Mouse (Mus musculus): ENCODE measurements around the gene Ccer2. TPM values are rescaled to one million over a fixed set of nuclear protein-coding genes. Genes with fewer than 3 reads are reported as not detected.

Gene Ccer2
- polyA plus RNA-seq, 1 experiment from 2014 or later, result 1.5 TPM

- Histone ChIP-seq H3K4me2 (ENCODE audit: low read depth, low read length) (no peak overlapping the region), H3K9me3 (replicated peaks; ENCODE audit: control insufficient read depth, low read length) (no peaks in the 10 kb centered on the region), H3K9ac (replicated peaks; ENCODE audit: low read length) (no peak overlapping the region), H3K4me3 (ENCODE audit: low read depth, low read length) (no peak overlapping the region), H3K27me3 (ENCODE audit: control insufficient read depth, insufficient read depth, low read length) (no peaks in the 10 kb centered on the region), H3K27ac (replicated peaks; ENCODE audit: low read depth, low read length) (no peak overlapping the region), H3K36me3 (replicated peaks; ENCODE audit: control insufficient read depth, insufficient read depth, low read depth, low read length) (no peaks in the 10 kb centered on the region), H3K4me1 (ENCODE audit: control insufficient read depth, insufficient read depth, low read length) (no peaks in the 10 kb centered on the region)
- ATAC-seq (replicated peaks; ENCODE audit: insufficient number of reproducible peaks, low FRiP score, low TSS enrichment, low read depth) (no peak), DNase-seq (ENCODE audit: low spot score) (no peak)
- 69% methylated on average over 2 of the region's 2 CpGs for WGBS
Measured at GRCm38 (mm10) chr7:28719650-28720049, 36.3 kb upstream of the Ccer2 start.

- DNase-seq (ENCODE audit: low spot score), result peak; percentile 59
- Histone ChIP-seq H3K9me3 (replicated peaks; ENCODE audit: control insufficient read depth, low read length) (no peaks in the 10 kb centered on the region), H3K9ac (replicated peaks; ENCODE audit: low read length) (no peak overlapping the region), H3K4me3 (ENCODE audit: low read depth, low read length) (no peak overlapping the region), H3K36me3 (replicated peaks; ENCODE audit: control insufficient read depth, insufficient read depth, low read depth, low read length) (no peaks in the 10 kb centered on the region), H3K27me3 (ENCODE audit: control insufficient read depth, insufficient read depth, low read length) (no peaks in the 10 kb centered on the region), H3K4me2 (ENCODE audit: low read depth, low read length) (no peak overlapping the region), H3K27ac (replicated peaks; ENCODE audit: low read depth, low read length) (no peak overlapping the region), H3K4me1 (ENCODE audit: control insufficient read depth, insufficient read depth, low read length) (no peaks in the 10 kb centered on the region)
- ATAC-seq (replicated peaks; ENCODE audit: insufficient number of reproducible peaks, low FRiP score, low TSS enrichment, low read depth), result no peak; the same call in 1 of the 2 replicates
- 46% methylated on average over 3 of the region's 3 CpGs for WGBS
Measured at GRCm38 (mm10) chr7:28720753-28721537, 35.0 kb upstream of the Ccer2 start.

GRCm38 (mm10) chr7:28722079-28722478 lies 33.9 kb upstream of the Ccer2 start:
- H3K4me2 ChIP-seq (ENCODE audit: low read depth, low read length), result no peak overlapping the region
- H3K4me3 ChIP-seq (ENCODE audit: low read depth, low read length), result no peak overlapping the region
- H3K9me3 ChIP-seq (replicated peaks; ENCODE audit: control insufficient read depth, low read length), result no peaks in the 10 kb centered on the region
- WGBS, result 95% methylated on average over 7 of the region's 7 CpGs
- ATAC-seq (replicated peaks; ENCODE audit: insufficient number of reproducible peaks, low FRiP score, low TSS enrichment, low read depth) (no peak), DNase-seq (ENCODE audit: low spot score) (no peak)
- H3K36me3 ChIP-seq (replicated peaks; ENCODE audit: control insufficient read depth, insufficient read depth, low read depth, low read length), result no peaks in the 10 kb centered on the region
- H3K4me1 ChIP-seq (ENCODE audit: control insufficient read depth, insufficient read depth, low read length), result no peaks in the 10 kb centered on the region
- no peak overlapping the region for H3K9ac ChIP-seq (replicated peaks; ENCODE audit: low read length)
- H3K27me3 ChIP-seq (ENCODE audit: control insufficient read depth, insufficient read depth, low read length), result no peaks in the 10 kb centered on the region
- H3K27ac ChIP-seq (replicated peaks; ENCODE audit: low read depth, low read length), result no peak overlapping the region

- Histone ChIP-seq H3K4me2 (ENCODE audit: low read depth, low read length) (no peak overlapping the region), H3K9me3 (replicated peaks; ENCODE audit: control insufficient read depth, low read length) (no peaks in the 10 kb centered on the region), H3K9ac (replicated peaks; ENCODE audit: low read length) (no peak overlapping the region), H3K27ac (replicated peaks; ENCODE audit: low read depth, low read length) (no peak overlapping the region), H3K27me3 (ENCODE audit: control insufficient read depth, insufficient read depth, low read length) (no peaks in the 10 kb centered on the region), H3K4me1 (ENCODE audit: control insufficient read depth, insufficient read depth, low read length) (no peaks in the 10 kb centered on the region), H3K36me3 (replicated peaks; ENCODE audit: control insufficient read depth, insufficient read depth, low read depth, low read length) (no peaks in the 10 kb centered on the region), H3K4me3 (ENCODE audit: low read depth, low read length) (no peak overlapping the region)
- ATAC-seq (replicated peaks; ENCODE audit: insufficient number of reproducible peaks, low FRiP score, low TSS enrichment, low read depth), result no peak
- WGBS, result 88% methylated on average over 2 of the region's 2 CpGs
- no peak for DNase-seq (ENCODE audit: low spot score)
Measured at GRCm38 (mm10) chr7:28724613-28725012, 31.4 kb upstream of the Ccer2 start.

- H3K9ac ChIP-seq (replicated peaks; ENCODE audit: low read length), result no peak overlapping the region
Measured at GRCm38 (mm10) chr7:28726600-28726999, 29.4 kb upstream of the Ccer2 start.

GRCm38 (mm10) chr7:28727649-28728340 lies 28.2 kb upstream of the Ccer2 start:
- Histone ChIP-seq H3K9me3 (replicated peaks; ENCODE audit: control insufficient read depth, low read length) (no peaks in the 10 kb centered on the region), H3K9ac (replicated peaks; ENCODE audit: low read length) (no peak overlapping the region), H3K27ac (replicated peaks; ENCODE audit: low read depth, low read length) (no peak overlapping the region), H3K4me1 (ENCODE audit: control insufficient read depth, insufficient read depth, low read length) (no peaks in the 10 kb centered on the region; the same call in 1 of the 2 replicates), H3K4me2 (ENCODE audit: low read depth, low read length) (no peak overlapping the region), H3K4me3 (ENCODE audit: low read depth, low read length) (no peak overlapping the region), H3K27me3 (ENCODE audit: control insufficient read depth, insufficient read depth, low read length) (no peaks in the 10 kb centered on the region), H3K36me3 (replicated peaks; ENCODE audit: control insufficient read depth, insufficient read depth, low read depth, low read length) (no peaks in the 10 kb centered on the region)
- no peak for ATAC-seq (replicated peaks; ENCODE audit: insufficient number of reproducible peaks, low FRiP score, low TSS enrichment, low read depth)
- no peak for DNase-seq (ENCODE audit: low spot score)
- 63% methylated on average over 10 of the region's 10 CpGs for WGBS

More at GRCm38 (mm10) chr7:28726600-28726999, 29.4 kb upstream of the Ccer2 start:
- DNase-seq (ENCODE audit: low spot score), result peak; percentile 86
- no peaks in the 10 kb centered on the region for H3K27me3 ChIP-seq (ENCODE audit: control insufficient read depth, insufficient read depth, low read length)
- no peak for ATAC-seq (replicated peaks; ENCODE audit: insufficient number of reproducible peaks, low FRiP score, low TSS enrichment, low read depth)
- H3K4me1 ChIP-seq (ENCODE audit: control insufficient read depth, insufficient read depth, low read length), result no peaks in the 10 kb centered on the region
- H3K36me3 ChIP-seq (replicated peaks; ENCODE audit: control insufficient read depth, insufficient read depth, low read depth, low read length), result no peaks in the 10 kb centered on the region
- WGBS, result 8% methylated on average over 14 of the region's 14 CpGs
- H3K4me2 ChIP-seq (ENCODE audit: low read depth, low read length), result no peak overlapping the region
- H3K4me3 ChIP-seq (ENCODE audit: low read depth, low read length), result no peak overlapping the region
- H3K9me3 ChIP-seq (replicated peaks; ENCODE audit: control insufficient read depth, low read length), result no peaks in the 10 kb centered on the region
- no peak overlapping the region for H3K27ac ChIP-seq (replicated peaks; ENCODE audit: low read depth, low read length)

- Histone ChIP-seq H3K4me1 (ENCODE audit: control insufficient read depth, insufficient read depth, low read length) (no peaks in the 10 kb centered on the region; the same call in 1 of the 2 replicates), H3K4me3 (ENCODE audit: low read depth, low read length) (peak overlapping the region; percentile 36), H3K9me3 (replicated peaks; ENCODE audit: control insufficient read depth, low read length) (no peaks in the 10 kb centered on the region), H3K4me2 (ENCODE audit: low read depth, low read length) (peak overlapping the region; percentile 88), H3K36me3 (replicated peaks; ENCODE audit: control insufficient read depth, insufficient read depth, low read depth, low read length) (no peaks in the 10 kb centered on the region; the same call in none of the 2 replicates), H3K27me3 (ENCODE audit: control insufficient read depth, insufficient read depth, low read length) (no peaks in the 10 kb centered on the region), H3K9ac (replicated peaks; ENCODE audit: low read length) (peak overlapping the region; percentile 44), H3K27ac (replicated peaks; ENCODE audit: low read depth, low read length) (no peak overlapping the region)
- DNase-seq (ENCODE audit: low spot score), result peak; percentile 89
- 3% methylated on average over 58 of the region's 58 CpGs for WGBS
- ATAC-seq (replicated peaks; ENCODE audit: insufficient number of reproducible peaks, low FRiP score, low TSS enrichment, low read depth), result peak; percentile 82
Measured at GRCm38 (mm10) chr7:28732341-28733142, 23.4 kb upstream of the Ccer2 start.
